Mouse (Mus musculus): ENCODE measurements around the gene Rbms3.

DNA sequence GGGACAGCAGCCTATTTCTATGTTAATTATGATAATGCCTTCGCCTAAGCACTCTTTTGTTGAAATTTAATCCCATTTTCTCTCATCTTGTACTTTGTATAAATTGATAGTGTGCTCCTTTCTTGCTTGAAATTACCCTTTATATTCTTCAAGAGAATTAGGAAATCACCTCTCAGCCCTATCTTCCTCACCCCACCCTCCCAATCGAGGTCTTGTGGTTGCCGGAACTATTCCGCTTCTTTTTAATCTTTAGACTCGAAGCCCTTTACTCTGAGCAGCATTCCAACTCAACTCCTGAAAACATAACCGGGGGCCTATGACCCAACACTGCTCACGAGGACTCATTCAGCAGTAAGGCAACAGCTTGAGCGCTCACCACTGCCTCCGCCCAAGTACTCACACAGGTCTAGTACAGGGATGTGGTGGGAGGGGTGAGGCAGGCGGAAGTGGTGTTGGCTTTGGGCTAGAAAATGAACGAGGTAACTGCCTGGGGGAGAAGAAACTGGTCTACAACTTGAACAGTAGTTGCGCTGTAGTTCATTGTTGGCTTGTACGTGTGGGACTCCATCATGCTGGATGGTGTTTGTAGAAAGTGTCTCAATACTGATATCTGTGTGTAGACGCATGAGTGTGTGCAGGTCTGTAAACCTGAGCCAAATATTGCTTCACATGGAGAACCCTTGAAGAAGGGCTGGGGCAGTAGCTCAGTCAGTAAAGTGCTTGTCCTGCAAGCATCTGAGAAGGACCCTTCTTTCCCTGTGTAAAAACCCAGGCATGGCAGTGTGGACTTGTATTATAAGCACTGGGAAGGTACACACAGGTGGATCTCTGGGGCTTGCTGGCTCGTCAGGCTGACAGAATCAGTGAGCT, 331.8 kb downstream of the Rbms3 start:
- TF ChIP-seq CTCF (conservative IDR thresholded peaks at IDR 0.05; ENCODE audit: insufficient read depth, insufficient read length, low read depth, low read length) (no peak), POLR2A (IDR thresholded peaks at IDR 0.05; ENCODE audit: low read depth, low read length) (no peak)
